Mouse (Mus musculus) A20 (cell line): ENCODE results near the gene Fam78b.

Experiments
- DNase-seq: peaks from one replicate; pipeline ENCODE4 v3.0.0-alpha.2; 2011; ENCODE audit warnings: low read depth, low spot score

Fam78b gene

GRCm38 (mm10) chr1:167001174-167001843 lies at the start of gene Fam78b:
TSS of gene Fam78b (plus strand) at chr1:167001417.
- DNase-seq, result no peak

GRCm38 (mm10) chr1:166964508-166964907 lies 36.7 kb upstream of the Fam78b start:
- no peak for DNase-seq

DNA sequence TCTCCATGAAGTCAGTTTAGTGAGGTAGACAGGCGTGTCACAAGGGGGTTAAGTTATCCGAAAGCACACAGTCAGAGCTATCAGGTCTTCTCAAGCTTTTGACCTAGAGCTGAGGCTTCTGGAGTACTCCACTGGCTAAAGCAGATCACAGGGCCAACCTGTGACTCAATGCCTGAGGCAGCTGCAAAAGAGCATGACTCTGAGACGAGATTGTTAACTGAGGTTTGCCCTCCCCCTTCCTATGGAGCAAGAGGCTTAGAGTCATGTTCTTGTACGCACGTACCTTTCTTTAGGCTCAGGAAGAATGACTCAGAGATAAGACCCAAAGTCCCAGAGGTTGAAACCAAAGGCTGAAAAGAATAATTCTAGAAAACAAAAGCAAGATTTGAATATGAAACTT lies 32.9 kb upstream of the Fam78b start:
- DNase-seq, result no peak

DNA sequence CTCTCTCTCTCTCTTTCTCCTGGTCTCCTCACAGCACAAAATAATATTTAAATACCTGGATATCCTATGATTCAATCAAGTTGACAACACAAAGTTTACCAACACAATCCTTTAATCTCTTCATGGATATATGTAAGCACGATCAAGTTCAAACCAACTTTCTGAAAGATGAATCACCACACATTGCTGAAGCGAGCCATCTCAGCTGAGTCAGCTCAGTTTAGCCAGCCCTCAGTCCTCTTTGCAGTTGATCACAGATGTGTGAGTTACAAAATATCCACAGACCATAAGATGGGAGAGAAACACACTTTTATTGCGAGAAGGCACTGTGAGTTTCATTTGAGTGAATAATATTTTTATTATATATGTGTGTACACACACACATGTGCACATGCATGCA lies 27.5 kb upstream of the Fam78b start:
- DNase-seq, result no peak

DNA sequence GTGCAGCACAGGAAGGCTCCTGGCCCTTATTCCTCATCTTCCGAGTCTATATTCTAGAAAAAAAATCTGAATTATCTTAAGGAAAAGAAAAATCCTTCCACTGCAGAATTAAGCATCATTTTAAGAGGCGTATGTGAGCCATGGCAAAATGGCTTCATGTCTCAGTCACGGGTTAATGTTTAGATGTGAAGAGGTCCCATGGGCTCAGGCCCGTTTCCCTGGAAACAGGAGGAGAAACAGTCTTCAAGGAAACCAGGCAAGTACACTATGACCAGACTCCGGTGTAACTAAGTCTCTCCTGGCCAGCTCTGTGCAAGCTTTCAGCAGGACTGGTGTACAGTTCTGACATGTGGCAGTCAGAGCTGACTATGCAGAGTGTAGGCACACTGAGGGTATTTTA lies 22.6 kb upstream of the Fam78b start:
- DNase-seq, result no peak

DNA sequence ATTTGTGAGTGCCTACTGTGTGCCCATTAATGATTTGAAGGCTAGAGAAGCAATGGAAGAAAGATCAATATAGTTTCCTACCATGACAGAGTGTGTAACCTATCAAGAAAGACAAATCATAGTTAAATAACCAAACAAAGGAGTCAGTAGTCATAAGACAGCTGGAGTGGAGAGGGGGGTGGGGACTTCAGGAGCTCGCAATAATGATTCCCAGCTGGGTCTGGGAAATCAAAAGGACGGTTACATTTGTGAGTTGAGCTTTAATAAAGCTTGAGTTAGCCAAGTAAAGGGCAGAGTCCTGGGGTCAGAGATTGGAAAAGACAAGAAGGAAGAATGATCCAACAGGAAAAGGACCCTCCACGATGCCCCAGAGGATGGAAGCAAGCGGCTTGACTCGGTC lies 7.0 kb upstream of the Fam78b start:
- DNase-seq, result no peak

DNA sequence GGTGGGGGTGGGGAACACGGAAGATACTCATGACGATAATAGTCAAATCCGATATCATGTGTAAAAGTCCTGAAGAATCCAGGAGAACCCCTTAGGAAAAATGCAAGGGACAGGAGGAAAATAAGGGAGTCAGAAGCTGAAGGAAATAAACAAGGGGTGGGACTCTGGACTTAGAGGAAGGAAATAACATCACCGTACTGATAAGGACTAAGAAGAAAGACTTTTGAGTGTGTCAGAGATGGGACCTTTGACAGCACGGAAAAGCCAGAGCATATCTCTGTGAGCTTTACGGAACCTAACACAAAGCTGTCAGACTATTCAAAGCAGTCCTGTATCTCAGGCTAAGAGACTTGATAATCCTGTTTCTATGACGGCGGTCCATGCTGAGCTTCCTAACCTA lies 5.0 kb upstream of the Fam78b start:
- no peak for DNase-seq

DNA sequence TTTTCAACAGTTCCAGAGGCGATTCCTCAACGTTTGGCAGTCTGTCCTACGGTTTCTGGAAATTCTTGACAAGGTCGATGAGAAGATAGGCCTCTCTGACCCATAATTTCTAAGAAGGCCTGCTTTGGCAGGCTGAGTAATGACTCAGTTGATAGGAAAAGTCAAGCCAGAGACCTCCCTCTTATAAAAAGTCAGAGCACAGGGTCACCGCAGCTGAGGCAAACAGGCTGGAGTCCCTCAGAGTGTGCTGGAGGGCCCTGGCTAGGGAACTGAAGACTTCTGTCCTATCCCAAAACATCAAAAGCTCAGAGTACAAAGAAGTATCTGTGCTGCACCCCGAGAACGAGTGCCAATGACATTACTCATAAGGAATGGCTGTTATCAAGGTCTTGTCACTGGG lies 4.4 kb upstream of the Fam78b start:
- DNase-seq, result no peak

DNA sequence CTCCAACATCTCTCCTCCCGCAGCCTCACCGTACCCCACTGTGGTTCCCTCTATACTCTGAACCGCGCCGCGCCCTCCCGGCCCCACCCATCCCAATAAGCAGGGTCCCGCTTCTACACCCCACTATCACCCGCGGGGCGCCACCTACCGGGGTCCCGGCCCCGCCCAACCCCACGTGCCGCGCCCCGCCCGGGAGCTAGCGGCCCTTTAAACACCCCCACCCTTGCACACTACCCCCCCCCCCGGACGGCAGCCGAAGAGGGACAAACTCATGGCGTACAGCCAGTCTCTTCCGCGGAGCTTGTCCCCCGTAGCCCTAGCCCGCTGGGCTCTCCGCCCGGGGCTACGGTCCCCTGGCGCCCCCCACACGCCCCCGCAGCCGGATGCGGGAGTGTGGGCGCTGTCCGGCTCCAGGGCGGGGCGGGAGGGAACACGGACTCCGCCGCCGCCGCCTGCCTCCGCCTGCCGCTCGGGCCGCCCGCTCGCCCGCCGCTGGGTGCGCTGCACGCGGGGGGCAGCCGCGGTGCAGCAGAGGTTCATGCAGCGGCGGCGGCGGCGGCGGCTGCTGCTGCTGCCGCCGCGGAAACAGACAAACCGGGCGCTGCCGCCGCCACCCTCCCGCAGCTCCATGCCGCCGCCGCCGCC lies 566 bp upstream of the Fam78b start:
- no peak for DNase-seq

- DNase-seq, result no peak
Measured at GRCm38 (mm10) chr1:167001844-167002485, 748 bp downstream of the Fam78b start.

DNA sequence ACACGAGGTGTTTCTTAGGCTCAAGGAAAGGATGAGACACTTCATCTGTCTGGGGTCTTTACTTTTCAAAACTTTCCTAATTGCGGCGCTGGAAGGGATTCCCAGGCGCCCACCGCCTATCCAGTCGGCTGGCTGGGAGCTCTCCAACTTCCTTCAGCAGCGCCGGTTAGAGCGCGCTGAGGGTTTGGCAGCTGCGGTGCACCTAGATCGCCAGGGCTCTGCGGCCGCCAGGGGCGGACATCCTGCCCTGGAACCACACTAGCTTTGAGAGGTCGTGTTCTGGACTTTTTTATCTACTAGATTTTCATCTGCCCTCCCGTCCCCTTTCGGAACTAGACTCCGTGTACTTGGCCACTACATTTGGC lies 1.3 kb downstream of the Fam78b start:
- no peak for DNase-seq

DNA sequence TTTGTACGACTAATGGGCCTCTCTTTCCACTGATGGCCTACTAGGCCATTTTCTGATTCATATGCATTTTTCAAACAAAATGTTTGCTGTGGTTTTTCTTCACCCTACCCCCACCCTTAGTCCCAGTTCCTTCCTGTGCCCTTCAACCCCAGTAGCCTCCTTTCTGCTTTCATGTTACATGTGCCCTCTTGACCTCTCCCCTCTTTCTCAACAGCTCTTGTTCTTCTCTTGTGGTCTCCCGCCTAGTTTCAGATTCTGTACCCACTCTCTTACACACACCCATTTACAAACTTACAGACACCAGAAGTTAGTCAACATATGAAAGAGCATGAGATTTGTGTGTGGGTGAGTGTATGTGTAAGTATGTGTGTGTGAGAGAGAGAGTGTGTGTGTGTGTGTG lies 3.4 kb downstream of the Fam78b start:
- no peak for DNase-seq

- DNase-seq, result no peak
Measured at GRCm38 (mm10) chr1:167007341-167007740, 6.1 kb downstream of the Fam78b start.

DNA sequence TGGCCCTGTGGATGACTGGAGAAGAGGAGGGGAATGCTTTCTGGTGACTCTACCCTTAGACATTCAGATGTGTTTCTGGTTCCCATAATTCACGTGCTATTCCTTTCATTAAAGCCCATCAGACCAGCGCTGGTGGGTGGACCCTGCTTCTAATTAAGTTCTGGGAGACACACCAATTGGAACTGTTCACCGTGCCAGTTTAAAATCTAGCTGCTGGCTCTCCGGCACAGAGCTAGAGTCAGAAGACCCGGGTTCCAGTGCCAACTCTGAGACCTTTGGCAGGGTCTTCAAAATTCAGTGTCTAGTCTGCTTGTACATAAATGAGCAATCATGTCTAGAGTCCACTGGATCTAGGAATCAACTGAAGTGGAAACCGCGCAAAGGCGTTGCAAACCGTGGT lies 9.0 kb downstream of the Fam78b start:
- DNase-seq, result no peak

- DNase-seq, result no peak
Measured at GRCm38 (mm10) chr1:167011301-167011700, 10.1 kb downstream of the Fam78b start.

DNA sequence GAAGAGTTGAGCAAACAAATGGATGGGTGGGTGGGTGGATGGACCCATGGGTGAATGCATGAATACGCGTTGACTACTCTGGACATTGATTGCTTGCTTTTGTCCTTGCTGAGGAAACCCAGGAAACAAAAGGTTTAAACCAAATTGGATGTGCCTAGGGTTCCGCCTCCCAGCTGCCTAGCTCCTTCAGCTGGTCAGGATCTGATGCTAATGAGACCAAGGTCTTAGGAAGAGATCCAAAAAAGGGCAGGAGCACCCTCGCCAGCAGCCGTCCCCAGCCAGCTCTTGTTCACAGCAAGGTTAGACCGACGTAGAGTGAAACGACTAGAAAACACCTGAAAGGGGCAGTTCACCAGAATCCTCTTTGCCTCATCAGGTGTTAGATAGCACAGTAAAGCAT lies 11.4 kb downstream of the Fam78b start:
- no peak for DNase-seq

- no peak for DNase-seq
Measured at GRCm38 (mm10) chr1:167013234-167013864, 12.1 kb downstream of the Fam78b start.

DNA sequence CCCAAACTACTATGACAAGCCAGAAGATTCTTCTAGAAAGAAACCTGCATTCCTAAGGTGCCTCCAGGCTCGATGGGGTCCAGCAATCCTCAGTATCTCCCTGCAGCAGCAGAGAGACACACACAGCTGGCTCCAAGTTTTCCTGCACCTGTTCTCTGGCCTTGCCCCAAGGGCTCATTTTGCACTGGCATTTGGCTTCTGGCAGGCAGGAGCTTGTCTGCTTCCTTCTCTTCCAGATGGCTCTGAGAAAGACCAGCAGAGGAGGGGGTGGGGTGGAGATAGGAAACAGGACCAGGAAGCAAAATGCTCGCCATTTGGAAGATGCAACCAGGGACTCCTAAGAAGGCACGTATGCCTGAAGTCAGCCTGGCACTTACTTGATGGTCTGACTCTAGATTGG lies 15.1 kb downstream of the Fam78b start:
- DNase-seq, result no peak

DNA sequence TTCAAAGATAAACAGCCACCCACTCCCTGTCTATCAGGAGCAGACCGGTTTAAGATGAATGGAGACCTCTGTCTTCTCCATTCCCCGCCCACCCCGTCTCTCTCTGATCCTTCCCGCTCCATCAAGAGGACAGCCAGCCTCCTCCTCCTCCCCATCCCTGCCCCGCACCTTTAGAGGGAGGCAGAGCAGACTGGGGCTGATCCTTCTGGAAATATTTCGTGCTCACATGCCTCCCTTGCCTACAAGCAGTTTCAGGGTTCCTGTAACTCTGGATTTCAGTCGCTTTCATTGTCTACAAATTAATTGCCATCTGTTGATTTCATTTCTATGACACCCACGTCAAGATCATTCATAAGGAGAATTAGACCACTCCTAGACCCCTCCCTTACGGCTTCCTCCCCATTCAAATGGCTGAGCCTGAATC lies 20.8 kb downstream of the Fam78b start:
- DNase-seq, result no peak

DNA sequence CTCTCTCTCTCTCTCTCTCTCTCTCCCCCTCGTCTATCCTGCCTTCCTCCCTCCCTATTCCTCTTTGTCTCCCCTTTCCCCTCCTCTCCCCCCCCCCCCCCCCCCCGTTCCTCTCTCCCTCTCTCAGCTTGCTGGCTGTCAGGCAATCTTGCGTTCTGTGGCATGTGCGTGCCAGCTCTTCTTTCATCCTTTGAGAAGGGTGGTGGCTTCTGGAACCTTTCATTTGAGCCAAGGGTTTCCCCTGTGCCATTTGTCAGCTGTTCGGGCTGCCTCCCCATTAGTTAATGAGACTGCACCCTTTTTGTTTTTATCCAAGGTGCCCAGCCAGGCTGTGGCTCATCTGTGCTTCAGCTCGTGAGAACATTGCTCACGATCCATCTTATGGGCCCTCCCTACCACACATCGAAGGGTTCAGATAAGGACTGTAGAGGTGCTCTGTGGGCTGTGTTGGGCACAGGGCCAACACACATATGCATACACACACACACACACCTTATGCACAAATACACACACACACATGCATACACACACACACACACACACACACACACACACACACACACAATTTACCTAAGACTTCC lies 21.4 kb downstream of the Fam78b start:
- DNase-seq, result no peak

GRCm38 (mm10) chr1:167023794-167024193 lies 22.6 kb downstream of the Fam78b start:
- DNase-seq, result no peak

- DNase-seq, result no peak
Measured at GRCm38 (mm10) chr1:167024961-167025360, 23.7 kb downstream of the Fam78b start.
